ENCODE assay signal across 9 mouse cellular contexts in genomic region chr4:131254691-131255090, GRCm38 (mm10).
DNase-seq lines count a peak whose midpoint lies in the region; ATAC-seq lines count a peak whose summit lies in the region.
"Had no signal": no experiment of that assay in that cellular context is flagged by ENCODE, and none has a peak within 500 bp of the region (broad histone marks: within the 10 kb centered on the region; RNA-seq: fewer than 3 reads in every experiment).

No protein-coding gene starts in this region.

- peaks cover 10% of the 10 kb centered on the region; the same call in 1 of the 2 replicates for H3K27me3 ChIP-seq in kidney, embryonic 15.5 days
- H3K27me3 ChIP-seq in limb, embryonic 11.5 days (ENCODE audit: control insufficient read depth, insufficient read depth, low read length), result no peaks in the 10 kb centered on the region

- peak; percentile 32 for DNase-seq in cerebellum, adult 11-12 months
- DNase-seq in cerebellum, adult 9-10 months, result no peak
- DNase-seq in kidney, postnatal 10 days, result peak; percentile 47
- DNase-seq in brain, adult 2 months (ENCODE audit: low read depth, low spot score), result peak; percentile 62
- peak; percentile 62 for DNase-seq in limb, embryonic 11.5 days (ENCODE audit: low spot score)
- DNase-seq in gastrocnemius, postnatal 10 days, result no peak
- no peak for DNase-seq in urinary bladder, postnatal 10 days (ENCODE audit: low spot score)

- H3K36me3 ChIP-seq in kidney, embryonic 15.5 days, result no peaks in the 10 kb centered on the region
- no peaks in the 10 kb centered on the region for H3K36me3 ChIP-seq in limb, embryonic 11.5 days (ENCODE audit: control insufficient read depth, insufficient read depth, low read length)
- H3K36me3 ChIP-seq: lung, embryonic 15.5 days had no signal

- no peak overlapping the region for H3K4me2 ChIP-seq in kidney, embryonic 15.5 days
- H3K4me2 ChIP-seq in limb, embryonic 11.5 days (ENCODE audit: low read depth, severe bottlenecking), result no peak overlapping the region
- H3K4me2 ChIP-seq: lung, embryonic 15.5 days had no signal

- no peak overlapping the region for H3K9ac ChIP-seq in kidney, embryonic 15.5 days
- no peak overlapping the region for H3K9ac ChIP-seq in limb, embryonic 11.5 days (ENCODE audit: low read length)
- H3K9ac ChIP-seq: lung, embryonic 15.5 days had no signal

- H3K4me3 ChIP-seq in kidney, embryonic 15.5 days (replicated peaks), result no peak overlapping the region
- no peak overlapping the region for H3K4me3 ChIP-seq in limb, embryonic 11.5 days (ENCODE audit: low read depth, low read length)
- H3K4me3 ChIP-seq: lung, embryonic 15.5 days had no signal

- 39% methylated on average over 6 of the region's 6 CpGs for WGBS in kidney, embryonic 15.5 days
- 48% methylated on average over 6 of the region's 6 CpGs for WGBS in limb, embryonic 11.5 days

- H3K27ac ChIP-seq in kidney, embryonic 15.5 days, result no peak overlapping the region
- H3K27ac ChIP-seq in limb, embryonic 11.5 days (replicated peaks; ENCODE audit: low read depth, low read length), result no peak overlapping the region
- H3K27ac ChIP-seq: lung, embryonic 15.5 days had no signal

- H3K9me3 ChIP-seq in kidney, embryonic 15.5 days (replicated peaks), result no peaks in the 10 kb centered on the region
- no peaks in the 10 kb centered on the region for H3K9me3 ChIP-seq in limb, embryonic 11.5 days (ENCODE audit: control insufficient read depth, low read length)
- H3K9me3 ChIP-seq: lung, embryonic 15.5 days had no signal

- peaks cover 20% of the 10 kb centered on the region for H3K4me1 ChIP-seq in kidney, embryonic 15.5 days
- H3K4me1 ChIP-seq in limb, embryonic 11.5 days (ENCODE audit: control insufficient read depth, insufficient read depth, low read length), result 0 out of 2 replicates have a peak, but pooled peaks cover 4% of the 10 kb centered on the region

- no peak for ATAC-seq in kidney, embryonic 15.5 days (replicated peaks; ENCODE audit: low FRiP score)
- no peak for ATAC-seq in limb, embryonic 11.5 days (ENCODE audit: insufficient number of reproducible peaks, low FRiP score, low TSS enrichment, low read depth)

Comparison
In these comparisons a context has a peak if more than half of its experiments do, and no peak if none do; other contexts are left out.
1. DNase-seq: peak in cerebellum, adult 11-12 months (single experiment), kidney, postnatal 10 days (single experiment), brain, adult 2 months (single experiment) and limb, embryonic 11.5 days (single experiment); none in cerebellum, adult 9-10 months (single experiment), gastrocnemius, postnatal 10 days (single experiment) and urinary bladder, postnatal 10 days (single experiment).